Mouse (Mus musculus): ENCODE measurements at regions not wholly inside any gene's neighbourhood (a gene's known extent, or its start where the extent isn't known, plus 50 kb on each side); places are given as distances from the start of the nearest gene placed in this dataset.

DNA sequence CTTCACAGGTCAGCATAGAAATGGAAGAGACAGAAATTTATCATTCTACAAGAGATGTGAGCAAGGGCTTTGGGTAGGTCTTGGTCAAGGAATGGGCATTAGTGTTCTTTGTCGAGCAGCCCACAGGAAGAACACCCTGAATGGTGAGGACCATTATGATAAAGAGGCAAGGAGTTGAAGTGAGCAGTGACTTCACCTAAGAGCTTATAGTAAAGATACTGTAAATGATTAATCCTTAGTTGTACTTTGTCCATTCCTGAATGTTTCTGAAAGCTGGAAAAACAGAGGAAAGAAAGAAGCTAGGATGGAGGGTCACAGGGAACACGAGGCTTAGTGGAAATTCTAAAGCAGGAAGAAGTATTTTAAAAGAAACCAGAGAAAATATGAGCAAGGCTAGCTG lies 956.9 kb downstream of the Defb40 start:
- TF ChIP-seq CTCF (IDR thresholded peaks at IDR 0.05; ENCODE audit: insufficient read depth, low read depth, low read length) (no peak), POLR2A (IDR thresholded peaks at IDR 0.05; ENCODE audit: insufficient read depth, low read depth, low read length) (no peak)
